Mouse (Mus musculus) liver, embryonic 18 days (tissue): Measurements from ENCODE around the gene Gm3618. TPM values are rescaled to one million over a fixed set of nuclear protein-coding genes. Genes with fewer than 3 reads are reported as not detected.

Experiments
- polyA plus RNA-seq: library from polyadenylated mRNA; depleted of rRNA; stranded (reverse); fragments of >200 nt; gene quantifications from 2 replicates; pipeline ENCODE4 v1.2.3, GENCODE M21; 2012; rRNA removed

Gene Gm3618
- not detected in 2 replicates for polyA plus RNA-seq

GRCm38 (mm10) chr14:6343578-6343977 lies at the start of gene Gm3618:
TSS of gene Gm3618 (minus strand) at chr14:6343678.

DNA sequence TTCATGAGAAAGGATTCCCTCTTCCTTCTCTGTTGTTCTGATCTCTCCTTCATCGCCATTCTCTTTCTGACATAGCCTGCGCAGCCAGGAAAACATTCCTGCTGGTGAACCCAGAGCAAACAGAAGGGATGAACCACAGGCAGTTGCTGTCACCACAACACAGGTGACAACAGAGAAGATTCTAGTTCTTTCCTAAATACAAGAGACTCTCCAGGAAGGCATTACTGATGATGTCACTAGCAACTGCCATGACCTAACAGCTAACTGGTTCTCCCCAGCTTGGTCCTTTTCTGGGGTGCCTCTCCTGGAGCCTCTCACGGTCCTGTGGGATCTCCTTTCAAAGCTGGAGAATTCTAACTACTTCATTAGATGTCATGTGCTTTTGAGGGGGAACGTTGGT lies 46.7 kb upstream of the Gm3618 start, which contains the start of gene Gm16440:
TSS of gene Gm16440 (minus strand) at position 101 of the 400 bp plus-strand sequence.

GRCm38 (mm10) chr14:6304743-6305142 lies 38.7 kb downstream of the Gm3618 start, which contains the start of gene Gm21103:
TSS of gene Gm21103 (minus strand) at chr14:6304843.

GRCm38 (mm10) chr14:6286931-6287715 lies 56.4 kb downstream of the Gm3618 start, which contains the start of gene Gm3411:
TSS of gene Gm3411 (minus strand) at chr14:6287250.

Other genes starting within 250 kb of the Gm3618 start
- gene Gm8206, start 249.7 kb downstream of the Gm3618 start, polyA plus RNA-seq = 0.02 and 0.04 TPM in 2 replicates
- 0.10 TPM in 2 replicates for gene Gm3468, start 235.0 kb downstream of the Gm3618 start, polyA plus RNA-seq
- not detected in 2 replicates for gene Gm3476, start 217.9 kb downstream of the Gm3618 start, polyA plus RNA-seq
- not detected in 2 replicates for gene Gm21560, start 124.4 kb downstream of the Gm3618 start, polyA plus RNA-seq
- 0.01 TPM in 1 of 2 replicates, not detected in the other for gene Gm3411, start 56.4 kb downstream of the Gm3618 start, polyA plus RNA-seq
- gene Gm21103, start 38.8 kb downstream of the Gm3618 start, polyA plus RNA-seq = not detected in 2 replicates
- not detected in 2 replicates for gene Gm16440, start 46.6 kb upstream of the Gm3618 start, polyA plus RNA-seq
- 0.02 TPM in 1 of 2 replicates, not detected in the other for gene Gm3591, start 68.8 kb upstream of the Gm3618 start, polyA plus RNA-seq
- not detected in 2 replicates for gene Gm3594, start 100.9 kb upstream of the Gm3618 start, polyA plus RNA-seq
- gene Gm8356, start 193.6 kb upstream of the Gm3618 start, polyA plus RNA-seq = not detected in 2 replicates
- not detected in 2 replicates for gene Gm3629, start 246.9 kb upstream of the Gm3618 start, polyA plus RNA-seq